Mouse (Mus musculus): ENCODE measurements around the gene Tuft1.

DNA sequence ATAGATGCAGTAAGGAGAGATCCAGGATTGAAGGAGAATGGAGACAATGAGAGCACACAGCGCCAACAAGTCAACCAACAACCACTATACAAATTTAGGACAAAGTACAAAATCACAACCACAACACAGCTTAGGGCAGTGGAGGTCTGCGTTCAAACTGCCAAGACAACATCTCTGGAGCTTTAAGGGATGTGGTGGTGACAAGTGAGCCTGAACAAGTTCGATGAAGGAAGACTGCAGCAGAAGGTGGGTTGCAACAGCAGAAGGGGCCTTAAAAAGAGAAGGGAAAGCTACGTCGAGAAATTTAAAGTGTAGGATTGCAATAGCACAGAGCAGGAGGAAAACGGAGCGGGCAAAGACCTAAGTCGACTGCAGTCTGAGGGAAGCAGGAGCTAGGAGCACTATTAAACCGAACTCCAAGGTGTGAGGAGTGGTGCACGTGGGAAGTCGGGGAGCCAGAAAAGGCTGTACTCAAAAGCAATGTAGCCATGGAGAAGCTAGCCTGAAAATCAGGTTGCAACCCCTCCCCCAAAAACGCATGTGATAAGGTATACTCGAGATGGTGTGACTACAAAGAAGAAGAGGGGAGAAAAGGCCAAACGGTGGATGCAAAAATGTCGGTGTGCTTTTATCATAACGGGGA lies 77.4 kb downstream of the Tuft1 start:
- TF ChIP-seq CTCF (IDR thresholded peaks at IDR 0.05; ENCODE audit: low read depth) (no peak), EP300 (IDR thresholded peaks at IDR 0.05; ENCODE audit: low read depth) (no peak)
